ENCODE assay signal across 21 mouse cellular contexts in the genomic region with DNA sequence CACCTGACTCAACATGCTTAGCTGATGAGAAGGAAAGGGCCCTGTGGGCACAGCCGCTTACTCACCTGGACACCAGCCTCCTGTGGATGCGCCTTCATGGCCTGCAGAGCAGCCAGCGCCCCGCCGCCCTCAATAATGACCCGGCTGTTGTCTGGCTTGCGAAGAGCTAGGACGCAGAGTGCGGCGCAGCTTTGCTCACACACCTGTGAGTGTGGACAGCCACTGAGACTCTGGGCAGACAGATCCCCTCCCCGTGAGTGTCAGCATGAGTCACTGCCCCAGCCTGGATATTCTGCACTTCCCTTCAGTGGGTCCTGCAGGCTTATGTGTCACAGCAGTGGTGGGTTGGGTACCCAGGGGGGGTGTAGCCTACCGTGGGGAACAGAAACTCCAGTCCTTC. TPM values are rescaled to one million over a fixed set of nuclear protein-coding genes. Genes with fewer than 3 reads are reported as not detected.
DNase-seq lines count a peak whose midpoint lies in the region.
"Had no signal": no experiment of that assay in that cellular context is flagged by ENCODE, and none has a peak within 500 bp of the region (broad histone marks: within the 10 kb centered on the region; RNA-seq: fewer than 3 reads in every experiment).

No protein-coding gene starts in this region.

- H3K4me3 ChIP-seq in brown adipose tissue, adult 24 weeks (ENCODE audit: insufficient read depth, low read depth, low read length), result no peak overlapping the region
- H3K4me3 ChIP-seq: embryonic facial prominence, embryonic 12.5 days; embryonic facial prominence, embryonic 15.5 days; heart, embryonic 12.5 days; heart, embryonic 15.5 days; hindbrain, embryonic 10.5 days; hindbrain, embryonic 13.5 days had no signal

- H3K4me1 ChIP-seq in brown adipose tissue, adult 24 weeks (ENCODE audit: control insufficient read depth, insufficient read depth, insufficient read length, low read length), result peaks cover 28% of the 10 kb centered on the region
- H3K4me1 ChIP-seq: embryonic facial prominence, embryonic 12.5 days; embryonic facial prominence, embryonic 15.5 days; hindbrain, embryonic 10.5 days had no signal

- DNase-seq in heart, adult 11 months, result peak; percentile 91
- no peak for DNase-seq in heart, adult 8-10 months (ENCODE audit: low spot score)
- peak; percentile 34 for DNase-seq in kidney, adult 9 months
- no peak for DNase-seq in kidney, adult 8-10 months
- no peak for DNase-seq in right cerebral cortex, postnatal 36 days (ENCODE audit: low spot score in 2 of 2)
- DNase-seq in testis, postnatal 14 days (ENCODE audit: low spot score), result no peak
- DNase-seq: adrenal gland, postnatal 10 days; adrenal gland, postnatal 36 days; cerebellum, adult 11 months; cerebellum, adult 8-10 months; cerebellum, postnatal 14 days; gastrocnemius, postnatal 25 days; heart, postnatal 10 days; heart, postnatal 36 days had no signal

- H3K27ac ChIP-seq in brown adipose tissue, adult 24 weeks (replicated peaks; ENCODE audit: low read depth, low read length), result peak overlapping the region; percentile 90
- H3K27ac ChIP-seq: embryonic facial prominence, embryonic 12.5 days; embryonic facial prominence, embryonic 15.5 days; heart, embryonic 15.5 days; hindbrain, embryonic 13.5 days had no signal

RNA-seq across cellular contexts. Expression of a gene that starts 9.9 kb away (rescaled TPM):
- total RNA-seq in heart, adult 8-10 months (2022), result 10 to 100 TPM; 43.7 to 67.9 (median 57.0) TPM
- polyA plus RNA-seq in brown adipose tissue, adult 24 weeks (2012; ENCODE audit: insufficient read depth, insufficient read length, missing spikeins), result 75.9 and 89.9 TPM in 2 replicates

RNA-seq across cellular contexts. Expression of a gene that starts 12.0 kb away (rescaled TPM):
- 10 to 100 TPM; 39.4 to 47.4 (median 41.7) TPM for total RNA-seq in heart, adult 8-10 months (2022)
- polyA plus RNA-seq in brown adipose tissue, adult 24 weeks (2012; ENCODE audit: insufficient read depth, insufficient read length, missing spikeins), result 5.9 and 10.4 TPM in 2 replicates

RNA-seq across cellular contexts. Expression of a gene that starts 12.2 kb away (rescaled TPM):
- total RNA-seq in heart, adult 8-10 months (2022), result 1 to 10 TPM; 6.8 to 9.0 (median 7.4) TPM
- 5.0 and 6.7 TPM in 2 replicates for polyA plus RNA-seq in brown adipose tissue, adult 24 weeks (2012; ENCODE audit: insufficient read depth, insufficient read length, missing spikeins)

RNA-seq across cellular contexts. Expression of a gene that starts 49.9 kb away (rescaled TPM):
- 100 to 1,000 TPM in 3 of 4 experiments, 10 to 100 TPM in 1; 93.6 to 114 (median 106) TPM for total RNA-seq in heart, adult 8-10 months (2022)
- polyA plus RNA-seq in brown adipose tissue, adult 24 weeks (2012; ENCODE audit: insufficient read depth, insufficient read length, missing spikeins), result 20.3 and 22.0 TPM in 2 replicates

Comparison
In these comparisons a context has a peak if more than half of its experiments do, and no peak if none do; other contexts are left out.
1. DNase-seq: peak in heart, adult 11 months (single experiment) and kidney, adult 9 months (single experiment); none in heart, adult 8-10 months (single experiment), kidney, adult 8-10 months (0 of 2), right cerebral cortex, postnatal 36 days (0 of 2) and testis, postnatal 14 days (single experiment).